Mouse (Mus musculus) heart, embryonic 16.5 days (tissue): Measurements from ENCODE around the gene Dusp13. TPM values are rescaled to one million over a fixed set of nuclear protein-coding genes. Genes with fewer than 3 reads are reported as not detected.
A peak's percentile ranks its signal among the peaks of the same experiment; 100 is the strongest.

ENCODE experiments used
- ATAC-seq: fragments of 200-750 bp; cut with Nextera tagmentation; replicated peaks from 2 replicates; pipeline ENCODE4 v1.8.0; 2017; ENCODE audit warnings: moderate number of reproducible peaks; ENCODE audit not compliant: insufficient read depth, low FRiP score; ENCODE audit errors: extremely low read depth
- H3K27ac ChIP-seq: fragments of 300-500 bp; sonication (generic); 2 replicates; pipeline ENCODE4 v1.5.1; 2014; ENCODE audit warnings: mild to moderate bottlenecking, low read length, control low read depth, moderate library complexity
- H3K27me3 ChIP-seq: fragments of 300-500 bp; sonication (generic); 2 replicates; pipeline ENCODE4 v1.6.1; 2014; ENCODE audit warnings: low read length, mixed read lengths; ENCODE audit not compliant: control insufficient read depth, insufficient read depth
- H3K36me3 ChIP-seq: fragments of 300-500 bp; sonication (generic); 2 replicates; pipeline ENCODE4 v1.6.1; 2014; ENCODE audit not compliant: control insufficient read depth, insufficient read depth
- H3K4me1 ChIP-seq: fragments of 300-500 bp; sonication (generic); 2 replicates; pipeline ENCODE4 v1.6.1; 2014; ENCODE audit warnings: low read length, mixed read lengths; ENCODE audit not compliant: control insufficient read depth, insufficient read depth
- H3K4me2 ChIP-seq: fragments of 300-500 bp; sonication (generic); 2 replicates; pipeline ENCODE4 v1.6.1; 2014; ENCODE audit warnings: low read depth, mild to moderate bottlenecking, control low read depth, low read length
- H3K4me3 ChIP-seq: fragments of 300-500 bp; sonication (generic); 2 replicates; pipeline ENCODE4 v1.5.1; 2014; ENCODE audit warnings: mild to moderate bottlenecking, control low read depth, low read length
- H3K9ac ChIP-seq: fragments of 300-500 bp; sonication (generic); 2 replicates; pipeline ENCODE4 v1.6.1; 2014; ENCODE audit warnings: low read length, control low read depth
- H3K9me3 ChIP-seq: fragments of 300-500 bp; sonication (generic); replicated peaks from 2 replicates; pipeline ENCODE4 v1.6.1; 2016; ENCODE audit warnings: low read length; ENCODE audit not compliant: control insufficient read depth
- WGBS: fragments of 180-500 bp; shearing (Covaris S2); extraction: QIAGEN DNeasy Blood & Tissue Kit; methylation state at CpG from one replicate; pipeline ENCODE4 v1.1.7; 2014; 5-methylcytosine and 5-hydroxymethylcytosine counted together
- polyA plus RNA-seq: library from polyadenylated mRNA; unstranded; fragments of >200 nt; fragmentation: Nextera tagmentation; extraction: Ambion mirVana; gene quantifications from 2 replicates; pipeline ENCODE4 v1.2.1, GENCODE M21; 2015

Gene Dusp13
- not detected in 2 replicates for polyA plus RNA-seq

GRCm38 (mm10) chr14:21750881-21751542 lies at the start of gene Dusp13:
Gene Dusp13 (minus strand): TSS chr14:21751181.
- WGBS: 0% methylated on average over 26 of the region's 26 CpGs
- Histone ChIP-seq H3K4me3 (peak within 1 kb of the TSS; percentile 87), H3K36me3 (no peaks in the 10 kb centered on the region), H3K27me3 (no peaks in the 10 kb centered on the region), H3K27ac (peak within 1 kb of the TSS; percentile 84), H3K9me3 (no peaks in the 10 kb centered on the region), H3K9ac (peak within 1 kb of the TSS; percentile 89), H3K4me2 (peak within 1 kb of the TSS; percentile 72), H3K4me1 (peaks cover 10% of the 10 kb centered on the region)
- peak; percentile 77 for ATAC-seq

GRCm38 (mm10) chr14:21800641-21801040 lies 49.7 kb upstream of the Dusp13 start:
- WGBS: 95% methylated on average over 4 of the region's 4 CpGs
- no peak for ATAC-seq
- Histone ChIP-seq H3K4me3 (no peak overlapping the region), H3K36me3 (no peaks in the 10 kb centered on the region), H3K4me1 (no peaks in the 10 kb centered on the region), H3K4me2 (no peak overlapping the region), H3K9me3 (no peaks in the 10 kb centered on the region), H3K27me3 (no peaks in the 10 kb centered on the region), H3K9ac (no peak overlapping the region), H3K27ac (no peak overlapping the region)

GRCm38 (mm10) chr14:21792250-21792649 lies 41.3 kb upstream of the Dusp13 start:
- Histone ChIP-seq H3K4me3 (no peak overlapping the region), H3K4me1 (no peaks in the 10 kb centered on the region), H3K4me2 (no peak overlapping the region), H3K9ac (no peak overlapping the region), H3K27me3 (no peaks in the 10 kb centered on the region), H3K27ac (no peak overlapping the region), H3K9me3 (no peaks in the 10 kb centered on the region), H3K36me3 (peaks cover 17% of the 10 kb centered on the region)
- WGBS: 91% methylated on average over 6 of the region's 6 CpGs
- ATAC-seq: no peak

GRCm38 (mm10) chr14:21791722-21792121 lies 40.7 kb upstream of the Dusp13 start:
- no peaks in the 10 kb centered on the region for H3K9me3 ChIP-seq
- H3K4me2 ChIP-seq: no peak overlapping the region
- no peak overlapping the region for H3K27ac ChIP-seq
- H3K4me3 ChIP-seq: no peak overlapping the region
- no peaks in the 10 kb centered on the region for H3K27me3 ChIP-seq
- WGBS: 87% methylated on average over 4 of the region's 4 CpGs
- H3K36me3 ChIP-seq: peaks cover 18% of the 10 kb centered on the region
- H3K4me1 ChIP-seq: no peaks in the 10 kb centered on the region
- H3K9ac ChIP-seq: no peak overlapping the region
- no peak for ATAC-seq

- H3K4me3 ChIP-seq: no peak overlapping the region
- no peaks in the 10 kb centered on the region for H3K4me1 ChIP-seq
- H3K9ac ChIP-seq: no peak overlapping the region
- no peaks in the 10 kb centered on the region for H3K9me3 ChIP-seq
- peaks cover 22% of the 10 kb centered on the region for H3K36me3 ChIP-seq
- ATAC-seq: no peak
- H3K27ac ChIP-seq: no peak overlapping the region
- no peak overlapping the region for H3K4me2 ChIP-seq
- no peaks in the 10 kb centered on the region for H3K27me3 ChIP-seq
- WGBS: 91% methylated on average over 9 of the region's 9 CpGs
Observed at GRCm38 (mm10) chr14:21790585-21791251, 39.7 kb upstream of the Dusp13 start.

GRCm38 (mm10) chr14:21788121-21788520 lies 37.1 kb upstream of the Dusp13 start:
- no peak overlapping the region for H3K4me2 ChIP-seq
- H3K27ac ChIP-seq: no peak overlapping the region
- peaks cover 27% of the 10 kb centered on the region for H3K36me3 ChIP-seq
- H3K4me3 ChIP-seq: no peak overlapping the region
- no peaks in the 10 kb centered on the region for H3K4me1 ChIP-seq
- H3K9me3 ChIP-seq: no peaks in the 10 kb centered on the region
- no peak overlapping the region for H3K9ac ChIP-seq
- ATAC-seq: no peak
- no peaks in the 10 kb centered on the region for H3K27me3 ChIP-seq
- WGBS: 94% methylated on average over 5 of the region's 5 CpGs

- Histone ChIP-seq H3K9me3 (no peaks in the 10 kb centered on the region), H3K4me2 (no peak overlapping the region), H3K27me3 (no peaks in the 10 kb centered on the region), H3K4me1 (no peaks in the 10 kb centered on the region), H3K9ac (no peak overlapping the region), H3K27ac (no peak overlapping the region), H3K4me3 (no peak overlapping the region), H3K36me3 (peaks cover 21% of the 10 kb centered on the region; the same call in 1 of the 2 replicates)
- ATAC-seq: no peak
- 84% methylated on average over 3 of the region's 3 CpGs for WGBS
Observed at GRCm38 (mm10) chr14:21787374-21787773, 36.4 kb upstream of the Dusp13 start.

- ATAC-seq: no peak
- H3K4me2 ChIP-seq: no peak overlapping the region
- H3K27ac ChIP-seq: no peak overlapping the region; the same call in 1 of the 2 replicates
- H3K36me3 ChIP-seq: peaks cover 21% of the 10 kb centered on the region; the same call in 1 of the 2 replicates
- H3K4me3 ChIP-seq: no peak overlapping the region
- no peak overlapping the region for H3K9ac ChIP-seq
- H3K27me3 ChIP-seq: no peaks in the 10 kb centered on the region
- WGBS: 81% methylated on average over 4 of the region's 4 CpGs
- H3K4me1 ChIP-seq: no peaks in the 10 kb centered on the region
- no peaks in the 10 kb centered on the region for H3K9me3 ChIP-seq
Observed at GRCm38 (mm10) chr14:21786500-21786899, 35.5 kb upstream of the Dusp13 start.

GRCm38 (mm10) chr14:21776201-21776600 lies 25.2 kb upstream of the Dusp13 start:
- peaks cover 7% of the 10 kb centered on the region; the same call in 1 of the 2 replicates for H3K4me1 ChIP-seq
- H3K9me3 ChIP-seq: no peaks in the 10 kb centered on the region
- no peak overlapping the region for H3K4me3 ChIP-seq
- ATAC-seq: no peak
- no peaks in the 10 kb centered on the region for H3K27me3 ChIP-seq
- peaks cover 16% of the 10 kb centered on the region for H3K36me3 ChIP-seq
- H3K9ac ChIP-seq: no peak overlapping the region
- 91% methylated on average over 4 of the region's 4 CpGs for WGBS
- no peak overlapping the region for H3K4me2 ChIP-seq
- H3K27ac ChIP-seq: no peak overlapping the region
